Mouse (Mus musculus) intestine, embryonic 15.5 days (tissue): Measurements from ENCODE around the gene Abi1. TPM values are rescaled to one million over a fixed set of nuclear protein-coding genes. Genes with fewer than 3 reads are reported as not detected.
A peak's percentile ranks its signal among the peaks of the same experiment; 100 is the strongest.
"Not testable (repeated sequence)": the region's sequence is repeated elsewhere in the genome, so short reads cannot be mapped to it uniquely, and the experiment has no call there.

Experiments used
- ATAC-seq: fragments of 200-750 bp; cut with Nextera tagmentation; 2 replicates; pipeline ENCODE4 v1.8.0; 2017; ENCODE audit warnings: moderate TSS enrichment, moderate library complexity
- H3K27ac ChIP-seq: fragments of 300-500 bp; sonication (generic); 2 replicates; pipeline ENCODE4 v1.5.1; 2015; ENCODE audit warnings: mild to moderate bottlenecking, inconsistent platforms
- H3K27me3 ChIP-seq: fragments of 300-500 bp; sonication (generic); replicated peaks from 2 replicates; pipeline ENCODE4 v1.6.1; 2015; ENCODE audit warnings: inconsistent platforms
- H3K36me3 ChIP-seq: fragments of 300-500 bp; sonication (generic); 2 replicates; pipeline ENCODE4 v1.6.1; 2015; ENCODE audit warnings: inconsistent platforms
- H3K4me1 ChIP-seq: fragments of 300-500 bp; sonication (generic); replicated peaks from 2 replicates; pipeline ENCODE4 v1.6.1; 2015; ENCODE audit warnings: inconsistent platforms
- H3K4me2 ChIP-seq: fragments of 300-500 bp; sonication (generic); replicated peaks from 2 replicates; pipeline ENCODE4 v1.6.1; 2015; ENCODE audit warnings: mild to moderate bottlenecking, inconsistent platforms
- H3K4me3 ChIP-seq: fragments of 300-500 bp; sonication (generic); replicated peaks from 2 replicates; pipeline ENCODE4 v1.5.1; 2015; ENCODE audit warnings: inconsistent platforms
- H3K9ac ChIP-seq: fragments of 300-500 bp; sonication (generic); 2 replicates; pipeline ENCODE4 v1.6.1; 2015; ENCODE audit warnings: inconsistent platforms
- H3K9me3 ChIP-seq: fragments of 300-500 bp; sonication (generic); 2 replicates; pipeline ENCODE4 v1.6.1; 2016; ENCODE audit warnings: inconsistent platforms
- WGBS: fragments of 180-500 bp; shearing (Covaris S2); methylation state at CpG from one replicate; pipeline ENCODE4 v1.1.7; 2015; 5-methylcytosine and 5-hydroxymethylcytosine counted together
- polyA plus RNA-seq: library from polyadenylated mRNA; unstranded; fragments of >200 nt; fragmentation: Nextera tagmentation; extraction: Ambion mirVana; gene quantifications from 2 replicates; pipeline ENCODE4 v1.2.1, GENCODE M21; 2015

Abi1 gene
- polyA plus RNA-seq, 1 experiment from 2014 or later: 46.6 TPM

DNA sequence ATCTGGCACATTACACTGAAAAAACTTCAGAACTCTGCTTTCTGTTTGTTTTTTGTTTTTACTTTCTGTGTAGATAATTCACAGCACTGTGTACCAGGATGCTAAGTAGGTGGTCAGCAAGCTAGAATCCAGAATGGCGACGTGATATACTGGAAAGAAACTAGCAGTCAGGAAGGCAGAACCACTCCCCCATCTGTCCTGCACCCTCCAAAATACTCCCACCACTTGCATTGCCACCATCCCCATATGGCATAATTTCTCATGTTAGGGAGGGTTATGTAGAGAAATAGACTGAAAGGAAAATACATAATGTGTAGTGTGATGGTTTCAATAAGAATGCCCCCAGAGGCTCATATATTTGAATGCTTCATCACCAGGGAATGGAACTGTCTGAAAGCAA, 11.8 kb upstream of the Abi1 start:
- H3K27me3 ChIP-seq: no peaks in the 10 kb centered on the region
- no peak overlapping the region for H3K4me2 ChIP-seq
- 73% methylated on average over 2 of the region's 2 CpGs for WGBS
- H3K36me3 ChIP-seq: no peaks in the 10 kb centered on the region
- H3K9me3 ChIP-seq: no peaks in the 10 kb centered on the region
- no peaks in the 10 kb centered on the region for H3K4me1 ChIP-seq
- H3K27ac ChIP-seq: no peak overlapping the region
- no peak overlapping the region for H3K4me3 ChIP-seq
- no peak overlapping the region for H3K9ac ChIP-seq
- no peak for ATAC-seq

DNA sequence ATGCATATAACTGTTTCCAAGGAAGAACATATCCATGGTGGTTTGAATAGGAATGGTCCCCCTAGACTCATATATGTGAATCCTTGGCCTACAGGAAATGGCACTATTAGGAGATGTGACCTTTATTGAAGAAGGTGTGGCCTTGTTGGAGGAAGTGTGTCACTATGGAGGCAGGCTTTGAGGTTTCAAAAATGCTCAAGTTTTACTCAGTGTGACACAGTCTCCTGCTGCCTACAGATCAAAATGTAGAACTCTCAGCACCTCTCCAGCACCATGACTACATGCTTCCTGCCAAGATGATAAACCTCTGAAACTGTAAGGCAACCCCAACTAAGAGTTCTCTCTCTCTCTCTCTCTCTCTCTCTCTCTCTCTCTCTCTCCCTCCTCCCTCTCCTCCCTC, 8.0 kb upstream of the Abi1 start:
- no peaks in the 10 kb centered on the region for H3K4me1 ChIP-seq
- H3K4me2 ChIP-seq: no peak overlapping the region
- H3K27me3 ChIP-seq: no peaks in the 10 kb centered on the region
- H3K9me3 ChIP-seq: no peaks in the 10 kb centered on the region
- no peak overlapping the region for H3K27ac ChIP-seq
- no peaks in the 10 kb centered on the region for H3K36me3 ChIP-seq
- no peak overlapping the region for H3K4me3 ChIP-seq
- H3K9ac ChIP-seq: no peak overlapping the region
- no peak for ATAC-seq

DNA sequence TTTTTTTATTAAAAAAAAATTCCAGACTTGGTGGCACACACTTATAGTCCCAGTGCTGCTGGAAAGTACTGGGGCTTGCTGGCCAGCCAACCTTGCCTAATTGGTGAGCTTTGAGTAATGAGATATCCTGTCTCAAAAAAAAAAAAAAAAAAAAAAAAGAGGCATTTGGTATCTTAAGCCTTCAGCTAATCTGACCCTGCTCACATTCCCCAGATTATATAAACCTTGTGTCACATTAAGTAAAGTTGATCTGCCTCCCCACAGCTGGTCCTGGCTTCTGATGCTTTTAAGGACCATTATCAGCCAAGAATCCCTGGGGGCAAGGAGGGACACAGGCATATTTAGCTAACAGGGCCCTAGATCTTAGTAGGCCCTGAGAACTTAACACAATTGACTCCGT, 5.7 kb upstream of the Abi1 start:
- Histone ChIP-seq H3K9me3 (no peaks in the 10 kb centered on the region), H3K27me3 (no peaks in the 10 kb centered on the region), H3K4me3 (no peak overlapping the region), H3K4me1 (no peaks in the 10 kb centered on the region), H3K9ac (no peak overlapping the region), H3K4me2 (no peak overlapping the region), H3K27ac (no peak overlapping the region), H3K36me3 (no peaks in the 10 kb centered on the region)
- ATAC-seq: no peak
- 53% methylated on average over 1 of the region's 1 CpGs for WGBS

DNA sequence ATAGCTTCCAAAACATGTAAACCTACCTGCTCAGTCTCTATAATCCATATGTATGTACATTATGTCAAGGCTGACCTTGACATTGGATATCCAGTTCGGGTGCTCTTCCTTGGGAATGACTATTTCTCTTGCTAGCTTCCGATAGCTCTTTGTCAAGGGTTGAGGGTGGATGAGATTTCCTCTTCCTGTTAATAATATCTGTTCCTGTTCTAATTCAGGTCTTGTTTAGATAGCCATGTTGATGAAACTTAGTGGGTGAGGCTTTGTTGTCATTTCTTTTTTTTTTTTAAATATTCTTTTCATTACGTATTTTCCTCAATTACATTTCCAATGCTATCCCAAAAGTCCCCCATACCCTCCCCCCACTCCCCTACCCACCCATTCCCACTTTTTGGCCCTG, 2.1 kb upstream of the Abi1 start:
- Histone ChIP-seq H3K4me1 (0 out of 2 replicates have a peak, but pooled peaks cover 2% of the 10 kb centered on the region), H3K4me3 (no peak overlapping the region), H3K27me3 (no peaks in the 10 kb centered on the region), H3K9ac (no peak overlapping the region), H3K9me3 (no peaks in the 10 kb centered on the region), H3K4me2 (no peak overlapping the region), H3K36me3 (no peaks in the 10 kb centered on the region), H3K27ac (no peak overlapping the region)
- 78% methylated on average over 3 of the region's 3 CpGs for WGBS
- ATAC-seq: no peak

DNA sequence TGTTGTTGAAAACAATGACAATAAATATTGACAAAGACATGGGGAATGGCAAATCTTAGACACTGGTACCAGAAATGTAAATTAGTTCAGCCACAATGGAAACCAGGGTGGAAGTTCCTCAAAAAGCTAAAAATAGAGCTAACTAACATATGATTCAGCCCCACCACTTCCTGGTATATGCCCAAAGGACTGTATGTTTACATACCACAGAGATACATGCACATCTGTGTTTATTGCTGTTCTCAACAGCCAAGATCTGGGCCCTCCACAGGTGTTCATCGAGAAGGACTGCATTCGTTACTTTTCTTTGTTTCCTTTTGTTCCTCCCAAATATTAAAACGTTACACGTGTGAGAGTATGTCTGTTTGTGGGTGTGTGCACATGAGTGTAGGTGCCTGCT, 1.4 kb upstream of the Abi1 start:
- WGBS: 52% methylated on average over 4 of the region's 4 CpGs
- no peak overlapping the region for H3K4me3 ChIP-seq
- H3K27ac ChIP-seq: no peak overlapping the region
- no peak overlapping the region for H3K9ac ChIP-seq
- 0 out of 2 replicates have a peak, but pooled peaks cover 2% of the 10 kb centered on the region for H3K4me1 ChIP-seq
- no peaks in the 10 kb centered on the region for H3K9me3 ChIP-seq
- no peaks in the 10 kb centered on the region for H3K36me3 ChIP-seq
- ATAC-seq: no peak
- H3K27me3 ChIP-seq: no peaks in the 10 kb centered on the region
- no peak overlapping the region for H3K4me2 ChIP-seq

DNA sequence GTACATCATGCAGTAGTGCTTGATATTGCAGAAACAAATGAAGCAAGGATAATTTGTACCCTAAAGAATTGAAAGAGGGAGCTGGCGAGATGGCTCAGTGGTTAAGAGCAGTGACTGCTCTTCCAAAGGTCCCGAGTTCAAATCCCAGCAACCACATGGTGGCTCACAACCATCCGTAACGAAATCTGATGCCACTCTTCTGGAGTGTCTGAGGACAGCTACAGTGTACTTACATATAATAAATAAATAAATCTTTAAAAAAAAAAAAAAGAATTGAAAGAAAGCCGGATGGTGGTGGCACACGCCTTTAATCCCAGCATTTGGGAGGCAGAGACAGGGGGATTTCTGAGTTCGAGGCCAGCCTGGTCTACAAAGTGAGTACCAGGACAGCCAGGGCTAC, 649 bp upstream of the Abi1 start:
- 87% methylated on average over 7 of the region's 7 CpGs for WGBS
- H3K36me3 ChIP-seq, H3K9ac ChIP-seq, H3K4me1 ChIP-seq, H3K27ac ChIP-seq, H3K4me3 ChIP-seq, ATAC-seq, H3K27me3 ChIP-seq, H3K9me3 ChIP-seq: not testable (repeated sequence)
- H3K4me2 ChIP-seq: 0 out of 2 replicates have a peak overlapping the region, but pooled peaks have one; percentile 17

DNA sequence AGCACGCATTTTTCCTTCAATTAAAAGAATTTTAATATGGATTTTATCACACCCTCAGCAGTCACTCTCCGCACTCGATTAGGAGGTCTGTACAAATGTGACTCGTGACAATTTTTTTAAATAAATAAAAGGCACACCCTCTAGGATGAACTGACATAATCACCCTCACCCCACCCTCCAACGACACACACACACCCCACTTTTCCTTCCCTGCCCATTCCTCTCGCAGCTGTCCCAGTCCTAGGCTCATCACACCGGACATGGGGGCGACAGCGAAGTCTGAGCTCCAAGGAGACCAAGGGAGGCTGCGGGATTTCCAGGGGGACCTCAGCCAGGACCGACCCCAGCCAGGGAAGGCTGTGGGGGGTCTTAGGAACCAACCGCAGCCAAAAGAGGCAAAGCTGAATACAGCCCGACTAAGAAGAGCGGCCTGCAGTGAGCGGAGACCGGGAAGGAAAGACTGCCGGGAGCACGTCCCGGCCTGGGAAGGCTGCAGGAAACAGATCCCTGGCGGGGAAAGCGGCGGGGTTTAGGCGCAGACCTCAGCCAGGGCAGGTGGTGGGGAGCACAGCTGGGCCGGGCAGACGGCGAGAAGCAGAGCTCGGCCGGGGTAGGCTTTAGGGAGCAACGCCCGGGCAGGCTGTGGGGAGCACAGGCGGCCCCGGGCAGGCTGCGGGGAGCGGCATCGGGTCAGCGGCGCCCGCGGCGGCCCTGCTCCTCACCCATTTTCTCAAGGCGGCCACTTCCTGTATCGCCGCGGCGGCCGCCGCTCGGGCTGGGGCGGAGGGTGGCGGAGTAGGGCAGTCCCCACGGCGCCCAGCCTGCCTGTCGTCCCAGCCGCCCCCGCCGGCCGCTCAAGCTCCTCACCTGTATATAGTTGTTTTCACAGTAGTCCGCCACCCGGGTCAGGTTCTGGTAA, 700 bp downstream of the Abi1 start:
- Histone ChIP-seq H3K9me3 (no peaks in the 10 kb centered on the region), H3K27me3 (no peaks in the 10 kb centered on the region), H3K27ac (peak overlapping the region; percentile 98), H3K4me1 (0 out of 2 replicates have a peak, but pooled peaks cover 2% of the 10 kb centered on the region), H3K9ac (peak overlapping the region; percentile 96), H3K4me2 (peak overlapping the region; percentile 64), H3K36me3 (no peaks in the 10 kb centered on the region), H3K4me3 (peak overlapping the region; percentile 99)
- WGBS: under 1% methylated on average over 50 of the region's 59 CpGs
- ATAC-seq: peak; percentile 86

DNA sequence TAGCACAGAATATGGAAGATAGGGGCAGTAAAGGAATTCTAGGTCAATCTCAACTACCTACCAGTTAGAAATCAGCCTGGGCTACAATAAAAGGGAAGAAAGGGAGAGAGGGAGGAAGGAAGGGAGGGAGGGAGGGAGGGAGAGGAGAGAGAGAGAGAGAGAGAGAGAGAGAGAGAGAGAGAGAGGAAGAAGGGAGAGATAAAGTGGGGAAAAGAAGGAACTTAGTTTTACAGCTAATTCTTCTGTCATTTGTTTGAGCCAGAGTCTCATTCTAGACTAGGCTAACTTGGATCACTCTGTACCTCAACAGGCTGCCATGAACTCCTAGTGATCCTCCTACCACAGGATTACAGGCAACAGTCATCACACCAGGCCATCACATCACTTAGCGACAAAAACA, 4.6 kb downstream of the Abi1 start:
- Histone ChIP-seq H3K27ac (no peak overlapping the region), H3K4me3 (no peak overlapping the region)
- ATAC-seq: no peak

DNA sequence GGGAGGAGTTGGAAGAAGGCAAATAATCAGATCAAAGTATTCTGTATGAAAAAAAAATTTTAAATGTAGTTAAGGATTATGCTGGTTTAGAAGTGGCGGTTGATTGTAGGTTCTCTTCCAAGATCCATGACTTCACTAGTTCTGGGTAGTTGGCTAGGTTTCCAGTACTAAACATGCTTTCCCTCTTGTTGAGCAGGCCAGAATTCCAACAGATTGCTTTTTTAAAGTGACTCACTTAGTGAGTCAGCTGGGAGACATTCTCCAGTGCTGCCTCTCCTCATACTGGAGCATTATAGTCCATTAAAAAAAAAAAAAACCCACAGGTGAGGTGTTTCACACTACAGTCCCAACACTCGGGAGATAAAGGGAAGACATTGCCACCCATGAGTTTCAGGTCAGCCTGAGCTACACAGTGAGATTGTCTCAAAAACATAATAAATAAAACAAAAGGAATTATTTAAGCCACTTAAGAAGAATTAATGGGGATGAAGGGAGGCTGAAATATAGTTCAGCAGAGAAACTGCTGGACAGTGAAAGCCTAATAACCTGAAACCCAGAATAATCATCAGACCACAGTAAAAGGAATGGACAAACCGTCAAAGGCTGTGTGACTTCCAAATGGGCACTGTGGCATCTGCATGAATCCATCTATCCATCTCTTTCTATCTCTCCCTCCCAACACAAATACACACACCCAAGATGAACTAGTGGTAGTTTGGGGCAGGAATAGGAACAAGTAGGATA, 5.2 kb downstream of the Abi1 start:
- Histone ChIP-seq H3K4me2 (no peak overlapping the region), H3K9ac (no peak overlapping the region), H3K27ac (no peak overlapping the region), H3K27me3 (no peaks in the 10 kb centered on the region), H3K36me3 (no peaks in the 10 kb centered on the region), H3K4me1 (0 out of 2 replicates have a peak, but pooled peaks cover 2% of the 10 kb centered on the region), H3K9me3 (no peaks in the 10 kb centered on the region), H3K4me3 (no peak overlapping the region)
- no peak for ATAC-seq
- 81% methylated on average over 3 of the region's 3 CpGs for WGBS

More for the DNA sequence above, 4.6 kb downstream of the Abi1 start:
- Histone ChIP-seq H3K9ac (no peak overlapping the region), H3K27me3 (no peaks in the 10 kb centered on the region), H3K4me1 (0 out of 2 replicates have a peak, but pooled peaks cover 2% of the 10 kb centered on the region), H3K36me3 (no peaks in the 10 kb centered on the region), H3K9me3 (no peaks in the 10 kb centered on the region), H3K4me2 (no peak overlapping the region)
- 96% methylated on average over 1 of the region's 1 CpGs for WGBS

DNA sequence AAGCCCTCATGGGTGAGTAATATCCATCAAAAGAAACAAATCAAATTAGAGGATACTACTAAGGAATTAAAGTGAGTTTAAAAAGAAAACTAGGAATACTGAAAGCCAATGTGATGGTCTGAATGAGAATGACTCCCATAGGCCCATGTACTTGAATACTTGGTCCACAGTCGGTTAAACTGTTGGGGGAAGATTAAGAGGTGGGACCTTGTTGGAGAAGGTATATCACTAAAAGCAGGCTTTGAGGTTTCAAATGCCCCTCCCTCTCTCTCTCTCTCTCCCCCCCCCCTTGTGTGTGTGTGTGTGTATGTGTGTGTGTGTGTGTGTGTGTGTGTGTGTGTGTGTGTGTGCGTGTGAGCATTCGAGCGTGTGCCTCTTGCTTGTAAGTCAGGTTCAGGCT, 9.4 kb downstream of the Abi1 start:
- Histone ChIP-seq H3K36me3 (no peaks in the 10 kb centered on the region), H3K4me1 (no peaks in the 10 kb centered on the region), H3K4me3 (no peak overlapping the region), H3K4me2 (no peak overlapping the region), H3K9ac (no peak overlapping the region), H3K27ac (no peak overlapping the region), H3K27me3 (no peaks in the 10 kb centered on the region), H3K9me3 (no peaks in the 10 kb centered on the region)
- ATAC-seq: no peak
- WGBS: over 99% methylated on average over 4 of the region's 4 CpGs

DNA sequence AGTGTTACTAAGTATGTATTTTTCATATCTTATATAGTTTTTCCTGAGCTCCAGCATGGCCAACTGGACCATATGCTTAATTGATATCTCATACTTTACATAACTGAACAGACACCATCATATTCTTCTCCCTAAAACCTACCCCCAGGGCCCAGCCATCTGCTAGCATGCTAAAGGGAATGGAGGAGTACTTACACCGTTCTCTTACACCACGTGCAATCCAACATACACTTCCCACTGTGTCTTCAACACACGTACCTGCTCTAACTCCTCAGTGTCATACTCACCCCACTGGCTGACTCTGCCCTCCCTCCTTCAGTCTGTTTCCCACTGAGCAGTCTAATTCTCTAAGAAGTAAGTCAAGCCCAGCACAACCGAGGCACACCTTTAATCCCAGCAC, 11.2 kb downstream of the Abi1 start:
- Histone ChIP-seq H3K4me1 (no peaks in the 10 kb centered on the region), H3K9me3 (no peaks in the 10 kb centered on the region), H3K36me3 (0 out of 2 replicates have a peak, but pooled peaks cover 2% of the 10 kb centered on the region), H3K4me2 (no peak overlapping the region), H3K27ac (no peak overlapping the region), H3K9ac (no peak overlapping the region), H3K4me3 (no peak overlapping the region), H3K27me3 (no peaks in the 10 kb centered on the region)
- no peak for ATAC-seq
- 82% methylated on average over 4 of the region's 4 CpGs for WGBS

DNA sequence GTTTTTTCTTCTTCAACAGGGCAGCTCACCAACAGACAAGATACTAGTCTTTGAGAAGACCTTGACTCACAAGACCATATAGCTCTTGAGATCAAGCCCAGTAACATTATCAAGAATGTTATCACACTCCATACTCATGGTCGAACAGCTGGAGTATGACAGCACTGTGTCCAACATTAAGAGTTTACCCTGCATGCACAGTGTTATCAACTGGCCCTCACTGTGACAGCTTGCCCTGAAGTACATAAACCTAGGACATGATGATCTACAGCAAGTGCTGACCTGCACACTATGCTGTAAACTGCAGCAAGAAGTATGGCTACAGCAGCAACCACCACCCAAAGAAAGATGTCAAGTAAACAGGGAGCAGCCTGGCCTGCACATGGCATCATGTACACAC, 13.7 kb downstream of the Abi1 start:
- ATAC-seq: no peak; the same call in 1 of the 2 replicates
- no peak overlapping the region for H3K27ac ChIP-seq
- 83% methylated on average over 1 of the region's 1 CpGs for WGBS
- H3K9ac ChIP-seq: no peak overlapping the region
- no peaks in the 10 kb centered on the region for H3K4me1 ChIP-seq
- no peaks in the 10 kb centered on the region for H3K27me3 ChIP-seq
- H3K4me2 ChIP-seq: no peak overlapping the region
- no peaks in the 10 kb centered on the region for H3K9me3 ChIP-seq
- H3K4me3 ChIP-seq: no peak overlapping the region
- 0 out of 2 replicates have a peak, but pooled peaks cover 3% of the 10 kb centered on the region for H3K36me3 ChIP-seq
